Mouse (Mus musculus): ENCODE measurements around the gene G430095P16Rik.

G430095P16Rik gene

GRCm38 (mm10) chr8:84722850-84723570 lies at the start of gene G430095P16Rik:
TSS of gene G430095P16Rik (plus strand) at chr8:84723007.
- peak; percentile 93 to 96 for DNase-seq

DNA sequence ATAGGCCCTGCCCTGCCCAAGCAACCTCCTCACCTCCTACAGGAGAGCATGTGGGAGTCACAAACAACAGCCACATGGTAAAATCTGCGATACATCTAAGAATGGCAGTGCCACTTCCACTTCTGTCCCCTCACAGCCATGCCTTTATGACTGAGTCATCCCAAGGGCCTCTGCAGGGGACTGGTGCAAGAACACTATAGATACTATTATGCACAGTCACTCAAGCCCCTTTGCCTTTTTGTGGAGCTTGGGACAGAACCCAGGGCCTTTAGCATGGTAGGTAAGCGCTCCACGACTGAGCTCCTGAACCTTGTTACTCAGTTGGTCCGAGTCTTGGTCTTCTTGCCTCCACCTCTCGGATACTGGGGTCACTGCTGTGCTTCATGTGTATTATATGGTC lies 45.5 kb upstream of the G430095P16Rik start:
- DNase-seq: no peak

GRCm38 (mm10) chr8:84681476-84681875 lies 41.3 kb upstream of the G430095P16Rik start:
- no peak for DNase-seq

DNA sequence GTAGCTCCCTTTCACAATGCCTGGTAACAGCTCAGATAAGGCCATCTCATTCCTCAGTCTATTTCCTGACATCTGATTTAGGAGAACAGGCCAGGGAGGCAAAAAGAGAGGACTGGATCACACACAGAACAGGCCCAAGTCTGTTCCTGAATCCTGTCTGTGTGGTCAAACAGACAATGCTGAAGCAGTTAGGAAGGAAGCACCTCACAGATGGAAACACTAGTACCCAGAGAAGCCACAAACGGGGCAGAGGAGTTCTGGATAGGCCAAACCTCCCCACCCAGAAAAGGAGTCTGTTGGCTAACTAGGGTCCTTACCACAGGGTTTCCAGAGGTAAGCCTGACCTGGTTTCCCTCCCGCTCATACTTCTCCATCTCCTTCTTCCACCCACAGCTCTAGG lies 40.5 kb upstream of the G430095P16Rik start:
- DNase-seq: no peak

DNA sequence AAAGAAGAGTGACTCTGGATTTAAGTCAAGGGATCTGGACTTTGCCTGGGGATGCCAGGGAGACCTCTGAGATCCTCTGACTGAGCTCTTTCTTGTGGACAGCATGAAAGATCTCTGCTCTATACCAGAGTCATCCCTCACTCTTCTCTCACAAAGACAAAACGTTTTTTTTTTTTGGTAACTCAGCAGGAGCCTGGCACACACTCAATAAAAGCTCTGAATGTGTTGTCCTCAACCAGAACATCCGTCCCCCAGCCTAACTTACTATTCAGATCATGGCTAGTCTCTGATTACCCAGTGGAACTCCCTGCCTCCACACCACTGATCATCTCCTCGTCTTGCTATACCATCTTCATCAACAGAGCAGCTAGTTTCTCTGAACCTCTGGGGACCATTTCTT lies 38.3 kb upstream of the G430095P16Rik start:
- DNase-seq: no peak

DNA sequence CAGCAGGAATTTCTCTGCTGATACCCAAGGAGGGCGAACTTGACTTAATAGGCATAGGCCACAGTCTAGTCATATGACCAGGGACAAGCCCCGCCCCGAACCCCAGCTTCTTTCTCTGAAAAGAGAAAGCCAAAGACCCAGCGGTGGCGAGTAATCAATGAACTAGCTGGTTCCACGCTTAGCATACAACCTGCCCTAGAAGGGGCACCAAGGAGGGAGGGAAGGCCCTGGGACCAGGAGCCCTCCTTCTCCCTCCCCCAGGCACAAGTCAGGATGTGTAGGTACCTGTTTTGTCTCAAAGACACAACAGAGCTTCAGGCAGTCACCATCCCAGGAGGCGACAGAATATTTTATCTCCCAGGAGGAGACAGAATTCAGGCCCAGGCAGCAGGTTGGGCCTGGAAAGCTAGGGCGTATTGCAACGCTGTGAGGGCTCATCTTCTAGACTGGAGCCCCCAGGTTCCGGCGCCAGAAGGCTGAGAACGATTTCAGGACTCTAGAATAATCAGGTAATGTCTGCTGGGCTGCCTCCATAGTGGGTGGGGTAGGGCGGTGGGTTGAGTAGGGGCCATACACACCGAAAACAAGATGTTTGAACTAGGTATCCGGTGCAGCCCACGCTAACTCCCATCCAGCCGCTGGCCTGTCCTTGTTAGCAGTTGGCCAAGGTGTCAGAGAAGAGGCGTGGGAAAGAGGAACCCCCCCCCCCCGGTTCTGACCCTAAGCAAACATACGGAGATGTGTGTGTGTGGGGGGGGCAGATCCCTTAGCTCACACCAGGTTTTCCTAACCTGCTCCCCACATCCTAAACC lies 36.4 kb upstream of the G430095P16Rik start, which contains the start of gene Trmt1:
Gene Trmt1 (plus strand): TSS at position 117 of the 812 bp plus-strand sequence.
- peak in 1 of 2 experiments; percentile 43 for DNase-seq

GRCm38 (mm10) chr8:84687003-84687704 lies 35.7 kb upstream of the G430095P16Rik start:
- DNase-seq: no peak

GRCm38 (mm10) chr8:84687705-84688100 lies 35.1 kb upstream of the G430095P16Rik start, which contains the start of gene Nacc1:
TSS of gene Nacc1 (minus strand) at chr8:84687862.
- peak; percentile 88 to 91 for DNase-seq

GRCm38 (mm10) chr8:84689091-84689915 lies 33.5 kb upstream of the G430095P16Rik start:
- DNase-seq: peak; percentile 91 to 93

GRCm38 (mm10) chr8:84693332-84693731 lies 29.5 kb upstream of the G430095P16Rik start:
- DNase-seq: no peak

- DNase-seq: no peak
Measured at GRCm38 (mm10) chr8:84695140-84695539, 27.7 kb upstream of the G430095P16Rik start.

DNA sequence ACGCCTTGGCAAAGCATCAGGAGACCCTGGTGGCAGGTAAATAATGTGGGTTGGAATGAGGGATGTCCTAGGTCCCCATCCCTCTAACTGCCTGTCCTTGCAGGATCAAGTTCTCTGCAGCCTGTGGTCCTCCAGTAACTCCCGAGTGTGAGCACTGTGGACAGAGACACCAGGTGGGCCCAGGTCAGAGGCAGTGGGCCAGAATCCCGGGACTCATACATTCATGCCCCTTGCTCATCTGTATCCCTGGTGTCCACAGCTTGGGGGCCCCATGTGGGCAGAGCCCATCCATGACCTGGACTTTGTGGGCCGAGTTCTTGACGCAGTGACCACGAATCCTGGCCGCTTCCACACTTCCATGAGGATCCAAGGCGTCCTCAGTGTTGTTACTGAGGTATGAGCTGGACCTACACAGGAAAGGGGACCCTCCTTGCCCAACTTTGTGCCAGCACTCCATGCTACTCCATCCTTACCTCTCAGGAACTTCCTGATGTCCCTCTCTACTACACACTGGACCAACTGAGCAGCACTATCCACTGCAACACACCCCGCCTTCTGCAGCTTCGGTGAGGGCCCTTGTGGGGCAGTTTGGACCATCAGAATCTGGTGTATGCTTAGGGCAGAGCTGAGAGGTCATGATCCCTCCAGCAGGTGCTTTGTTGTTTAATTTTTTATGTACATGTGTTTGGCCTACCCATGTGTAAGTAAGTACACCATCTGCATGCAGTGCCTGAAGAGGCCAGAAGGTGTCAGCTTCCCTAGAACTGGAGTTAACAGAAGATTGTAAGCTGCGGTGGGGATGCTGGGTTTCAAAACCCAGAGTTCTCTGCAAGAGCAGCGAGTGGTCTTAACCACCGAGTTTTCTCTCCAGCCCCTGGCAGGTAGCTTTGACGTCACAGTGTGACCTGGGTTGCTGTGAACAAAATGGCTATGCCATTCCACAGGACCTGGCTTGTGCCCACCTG lies 25.4 kb upstream of the G430095P16Rik start:
- no peak for DNase-seq

DNA sequence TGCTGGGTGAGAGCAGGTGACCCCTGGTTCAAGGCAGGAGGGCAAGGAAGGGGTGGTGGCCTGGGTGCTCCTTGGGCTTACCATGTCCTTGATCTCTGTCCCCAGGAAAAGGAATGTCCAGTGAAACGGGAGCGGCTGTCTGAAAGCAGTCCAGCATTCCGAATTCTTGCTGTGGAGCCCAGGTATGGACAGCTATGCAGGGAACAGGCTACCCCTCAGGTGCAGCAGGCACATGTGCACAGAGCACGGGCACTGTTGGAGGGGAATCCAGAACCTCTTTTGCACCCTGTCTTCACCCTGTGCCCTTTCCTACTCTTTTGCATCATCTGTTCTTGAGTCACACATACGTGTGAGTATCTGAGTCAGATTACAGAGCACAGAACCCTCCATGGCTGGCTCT lies 24.5 kb upstream of the G430095P16Rik start:
- no peak for DNase-seq

- peak; percentile 88 to 92 for DNase-seq
Measured at GRCm38 (mm10) chr8:84698929-84699401, 23.8 kb upstream of the G430095P16Rik start.

- peak; percentile 76 to 77 for DNase-seq
Measured at GRCm38 (mm10) chr8:84699861-84700322, 22.9 kb upstream of the G430095P16Rik start.

DNA sequence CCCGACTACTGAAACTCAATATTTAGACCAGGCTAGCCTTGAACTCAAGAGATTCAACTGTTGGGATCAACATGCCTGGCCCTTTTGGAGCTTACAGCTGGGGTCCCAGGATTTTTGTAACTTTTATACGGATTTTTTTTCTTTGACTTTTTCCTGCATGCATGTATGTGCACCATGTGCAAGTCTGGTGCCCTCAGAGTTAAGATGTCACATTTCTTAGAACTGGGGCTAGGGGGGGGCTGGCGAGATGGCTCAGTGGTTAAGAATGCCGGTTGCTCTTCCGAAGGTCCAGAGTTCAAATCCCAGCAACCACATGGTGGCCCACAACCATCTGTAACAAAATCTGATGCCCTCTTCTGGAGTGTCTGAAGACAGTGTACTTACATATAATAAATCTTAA lies 22.3 kb upstream of the G430095P16Rik start:
- no peak for DNase-seq

- DNase-seq: peak; percentile 88 to 90
Measured at GRCm38 (mm10) chr8:84700941-84701911, 21.6 kb upstream of the G430095P16Rik start, which contains the start of gene Lyl1. TSS of gene Lyl1 (plus strand) at chr8:84701457.

DNA sequence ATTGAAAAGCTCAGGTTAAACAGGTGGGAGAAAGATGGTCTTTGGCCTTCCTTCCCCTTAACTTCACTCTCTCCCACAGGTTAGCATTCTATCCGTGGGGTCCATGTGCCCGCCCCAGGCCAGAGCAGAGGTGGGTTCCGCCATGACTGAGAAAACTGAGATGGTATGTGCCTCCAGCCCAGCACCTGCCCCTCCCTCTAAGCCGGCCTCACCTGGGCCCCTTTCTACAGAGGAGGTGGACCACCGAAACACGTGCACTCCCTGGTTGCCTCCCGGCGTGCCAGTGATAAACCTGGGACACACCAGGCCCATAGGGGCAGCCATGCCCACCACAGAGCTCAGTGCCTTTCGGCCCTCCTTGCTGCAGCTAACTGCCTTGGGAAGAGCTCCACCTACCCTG lies 20.2 kb upstream of the G430095P16Rik start:
- DNase-seq: no peak

DNA sequence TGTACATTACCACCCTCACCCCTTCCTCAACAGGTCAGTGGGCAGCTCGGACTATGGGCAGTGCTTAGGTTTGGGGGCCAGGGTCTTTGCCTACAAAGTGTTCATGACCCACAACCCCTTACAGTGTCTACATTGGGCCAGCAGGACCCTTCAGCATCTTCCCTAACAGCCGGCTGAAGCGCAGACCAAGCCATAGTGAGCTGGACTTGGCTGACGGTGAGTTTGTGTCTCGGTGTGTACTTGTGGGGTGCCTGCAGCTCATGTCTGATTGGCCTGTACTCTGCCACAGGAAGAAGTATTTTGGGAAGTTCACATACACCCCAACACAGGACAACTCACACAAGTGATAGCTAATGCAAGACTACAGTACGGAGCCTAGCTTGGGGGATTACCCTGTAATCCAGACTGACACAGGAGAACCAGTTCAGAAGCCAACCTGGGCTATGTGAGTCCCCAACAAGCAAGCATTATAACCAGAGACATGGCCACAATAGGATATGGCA lies 19.8 kb upstream of the G430095P16Rik start:
- DNase-seq: peak in 1 of 2 experiments; percentile 11
